Mouse (Mus musculus) ovary, postnatal 10 days (tissue): ENCODE results near the gene Chrnb1.
A peak's percentile ranks its signal among the peaks of the same experiment; 100 is the strongest.

Source experiments
- DNase-seq: peaks from one replicate; pipeline ENCODE4 v3.0.0; 2022; ENCODE audit warnings: low spot score

The Chrnb1 gene

DNA sequence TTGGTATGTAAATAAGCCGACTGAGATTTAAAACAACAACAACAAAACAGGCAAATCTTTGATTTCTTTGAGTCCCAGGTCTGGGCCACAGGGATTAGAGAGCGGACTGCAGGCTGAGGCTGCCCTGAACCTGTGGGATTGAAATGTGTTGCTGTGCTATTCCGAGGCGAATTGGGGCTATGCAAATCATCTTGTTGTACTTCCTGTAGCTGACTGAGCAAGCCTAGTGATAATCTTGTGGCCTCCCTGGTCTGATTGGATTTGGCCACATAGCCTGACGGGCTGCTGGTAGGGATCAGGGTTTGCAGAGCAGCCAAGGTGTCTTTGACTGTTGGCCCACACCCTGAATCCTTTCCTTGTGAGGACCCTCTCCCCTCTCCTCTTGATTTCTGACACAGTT, 20.8 kb downstream of the Chrnb1 start:
- no peak for DNase-seq

DNA sequence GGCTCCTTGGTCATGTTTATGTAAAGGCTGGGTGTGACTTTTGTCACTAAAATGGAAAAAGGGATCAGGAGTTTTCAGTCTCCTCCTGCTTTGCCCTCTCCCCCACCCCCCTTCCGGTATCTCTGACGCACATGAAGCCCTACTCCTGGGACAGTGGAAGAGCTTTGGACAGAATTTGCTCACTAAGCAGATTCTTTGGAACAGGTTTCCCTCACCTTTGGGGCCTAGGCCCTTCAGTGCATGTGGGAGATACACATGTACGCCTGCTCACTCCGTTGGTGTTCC, 28.2 kb downstream of the Chrnb1 start:
- DNase-seq: no peak

DNA sequence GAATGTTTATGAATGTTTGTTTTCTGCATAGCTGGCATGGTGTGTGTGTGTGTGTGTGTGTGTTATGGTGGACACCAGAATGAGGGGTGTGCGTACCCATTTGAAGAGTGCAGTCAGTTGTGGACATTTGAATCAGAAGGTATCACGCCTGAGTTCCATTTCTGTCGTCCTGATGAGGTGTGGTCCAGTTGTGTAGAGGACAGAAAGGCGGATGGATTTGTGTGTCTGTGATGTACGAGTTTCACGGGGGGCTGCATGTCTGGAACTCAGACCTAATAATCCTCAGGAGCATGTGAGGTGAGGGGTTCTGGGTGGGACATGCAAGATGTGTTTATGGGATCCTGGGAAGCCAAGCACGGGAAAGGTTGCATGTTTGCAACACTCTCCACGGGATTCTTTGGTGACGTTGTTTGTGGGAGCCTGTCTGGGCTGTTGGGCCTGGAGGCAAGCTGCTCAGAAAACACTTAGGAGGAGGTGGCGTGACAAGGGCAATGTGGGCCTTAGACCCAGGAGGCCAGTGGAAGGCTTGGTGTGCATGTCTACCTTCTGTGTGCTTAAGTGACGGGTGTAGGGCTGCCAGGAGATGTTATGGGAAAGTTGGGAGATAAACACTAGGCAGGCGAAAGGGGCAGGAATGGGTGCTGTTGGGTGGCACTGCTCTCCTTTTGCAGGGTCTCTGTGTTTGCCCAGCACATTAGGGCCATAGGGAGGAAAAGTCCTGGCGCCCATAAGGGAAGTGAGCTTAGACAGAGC, 28.7 kb downstream of the Chrnb1 start:
- DNase-seq: no peak

DNA sequence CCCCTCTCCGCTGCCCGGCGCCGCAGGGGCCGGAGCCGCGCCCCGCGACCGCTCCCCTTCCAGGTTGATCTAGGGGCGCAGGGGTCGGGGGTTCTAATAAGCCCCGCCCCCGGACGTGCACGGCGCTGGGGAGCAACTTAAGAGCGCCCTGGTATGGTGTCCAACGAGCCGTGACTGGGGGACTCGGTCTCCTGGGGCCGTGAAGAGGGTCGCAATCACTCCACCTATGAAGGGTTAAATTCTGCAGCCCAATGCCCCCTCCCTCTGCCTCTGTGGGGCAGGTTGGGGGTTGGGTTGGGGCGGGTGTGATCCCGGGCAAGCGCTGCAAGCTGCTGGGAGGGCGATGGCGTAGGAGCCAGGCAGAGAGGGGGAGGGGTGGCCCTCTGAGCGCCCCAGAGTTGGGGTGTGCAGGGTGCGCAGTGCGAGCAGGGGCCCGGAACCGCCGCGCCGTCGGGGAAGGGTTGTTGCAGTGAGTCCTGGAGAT, 29.6 kb downstream of the Chrnb1 start:
- peak; percentile 53 for DNase-seq

DNA sequence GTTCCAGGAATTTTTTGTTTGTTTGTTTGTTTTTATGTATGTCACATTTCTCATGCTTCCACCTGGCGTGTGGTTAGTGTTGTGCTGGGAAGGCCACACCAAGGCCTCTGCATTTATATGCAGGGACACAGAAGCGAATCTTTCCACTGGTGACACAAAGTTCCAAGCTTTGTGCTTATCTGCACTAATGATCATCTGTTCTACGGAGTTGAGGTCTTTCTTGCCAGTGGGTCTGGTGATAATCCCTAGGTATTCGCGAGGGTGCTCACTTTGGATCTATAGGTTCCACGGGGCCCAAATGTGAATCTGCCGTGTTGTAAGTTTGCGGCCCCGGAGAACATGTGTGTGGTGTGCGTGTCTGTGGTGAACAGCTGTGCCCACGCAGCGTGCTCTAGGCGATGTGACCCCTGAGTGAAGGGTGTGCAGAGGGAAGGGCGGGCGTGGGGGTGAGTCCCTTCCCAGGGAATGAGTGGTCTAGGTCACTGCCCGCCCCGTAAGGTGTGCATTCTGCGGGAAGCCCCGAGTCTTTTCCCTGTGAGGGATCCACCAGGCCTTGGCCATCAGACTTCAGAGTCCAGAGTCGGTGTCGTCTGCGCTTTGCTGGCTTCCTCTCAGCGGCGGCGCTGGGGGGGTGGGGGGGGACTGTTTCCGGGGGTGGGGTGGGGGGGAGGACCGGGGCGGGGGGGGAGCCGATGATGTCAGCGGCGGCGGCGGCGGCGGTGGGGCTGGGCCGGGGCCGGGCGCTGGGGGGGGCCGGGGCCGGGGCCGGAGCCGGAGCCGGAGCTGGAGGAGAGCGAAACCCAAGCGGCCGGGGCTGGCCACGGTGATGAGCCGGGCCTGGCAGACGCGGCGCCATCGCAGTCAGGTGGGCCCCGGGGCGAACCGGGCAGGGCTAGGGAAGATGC, 30.3 kb downstream of the Chrnb1 start, which contains the start of gene Zbtb4:
Gene Zbtb4 (plus strand): TSS at position 692 of the 905 bp plus-strand sequence.
- no peak for DNase-seq

DNA sequence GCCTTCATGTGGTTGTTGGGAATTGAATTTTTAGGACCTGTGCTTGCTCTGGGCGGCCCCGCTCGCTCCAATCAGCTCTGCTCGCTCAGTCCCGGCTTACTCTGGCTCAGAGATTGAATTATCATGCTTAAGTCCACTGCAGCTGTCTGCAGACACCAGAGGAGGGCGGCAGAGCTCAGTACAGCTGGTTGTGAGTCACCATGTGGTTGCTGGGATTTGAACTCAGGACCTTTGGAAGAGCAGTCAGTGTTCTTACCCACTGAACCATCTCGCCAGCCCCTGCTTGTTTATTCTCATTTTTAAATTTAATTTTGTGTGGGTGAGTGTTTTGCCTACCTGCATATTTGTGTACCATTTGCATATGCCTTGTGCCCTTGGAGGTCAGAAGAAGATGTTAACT, 32.2 kb downstream of the Chrnb1 start:
- DNase-seq: no peak

DNA sequence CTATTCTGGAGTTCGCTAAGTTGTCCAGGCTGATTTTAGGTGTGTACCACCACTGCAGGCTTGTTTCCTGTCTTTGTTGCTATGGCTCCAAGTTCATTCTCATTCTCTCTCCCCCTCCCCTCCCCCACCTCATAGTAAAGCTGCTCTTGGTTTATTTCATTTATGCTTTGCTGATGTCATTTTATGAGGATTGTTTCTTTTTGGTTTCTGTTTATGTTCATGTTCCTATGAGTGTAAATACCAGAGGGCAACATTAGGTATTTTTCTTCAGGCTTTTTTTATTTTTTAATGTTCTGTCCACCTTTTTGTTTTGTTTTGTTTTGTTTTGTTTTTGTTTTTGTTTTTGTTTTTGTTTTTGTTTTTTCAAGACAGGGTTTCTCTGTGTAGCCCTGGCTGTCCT, 33.9 kb downstream of the Chrnb1 start, which contains the start of gene Slc35g3:
Gene Slc35g3 (minus strand): TSS at position 101 of the 400 bp plus-strand sequence.
- DNase-seq: no peak

DNA sequence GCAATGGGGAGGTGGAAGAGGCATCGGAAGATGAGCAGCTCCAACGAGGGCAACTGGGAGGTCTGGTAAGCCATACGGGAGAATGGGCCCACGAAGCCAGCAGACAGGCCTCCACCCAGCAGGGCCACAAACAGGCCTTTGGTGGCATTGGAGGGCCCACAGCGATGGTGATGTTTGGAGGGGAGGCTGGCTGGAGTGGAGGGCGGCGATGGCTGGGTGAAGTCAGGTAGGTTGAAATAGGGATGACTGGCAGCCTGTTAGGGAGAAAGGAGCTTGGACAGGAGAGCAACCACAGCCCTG, 34.9 kb downstream of the Chrnb1 start:
- no peak for DNase-seq

DNA sequence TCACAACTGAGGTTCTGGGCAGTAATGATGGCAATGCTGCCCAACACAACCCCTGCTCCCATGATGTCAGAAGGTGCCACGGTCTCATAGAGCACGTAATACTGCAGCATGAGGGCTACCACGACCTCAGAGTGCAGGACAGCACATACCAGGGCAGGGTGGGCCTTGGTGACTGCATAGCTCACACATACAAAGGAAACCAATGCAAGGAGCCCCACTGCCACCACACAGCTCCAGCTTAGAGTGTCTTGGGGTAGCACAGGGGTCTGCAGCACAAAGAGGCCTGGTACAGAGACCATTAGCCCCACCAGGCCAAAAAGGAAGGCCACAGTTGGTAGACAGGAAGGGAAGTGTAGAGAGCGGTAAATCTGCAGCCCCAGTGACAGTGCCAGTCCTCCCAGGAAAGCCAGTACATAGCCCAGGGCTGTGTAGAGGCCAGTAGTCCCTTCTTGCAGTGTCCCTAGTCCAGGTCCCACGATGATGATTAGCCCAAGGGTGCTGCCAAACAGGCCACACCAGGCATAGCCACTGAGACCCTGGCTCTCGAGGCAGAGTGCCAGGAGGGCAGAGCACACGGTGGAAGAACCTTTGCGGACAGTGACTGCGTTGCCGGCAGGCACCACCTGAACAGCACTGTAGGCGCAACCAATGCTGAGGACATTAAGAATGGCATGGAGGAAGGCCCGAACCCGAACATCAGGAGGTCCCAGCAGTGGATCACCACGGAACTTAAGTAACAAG, 35.4 kb downstream of the Chrnb1 start:
- no peak for DNase-seq

DNA sequence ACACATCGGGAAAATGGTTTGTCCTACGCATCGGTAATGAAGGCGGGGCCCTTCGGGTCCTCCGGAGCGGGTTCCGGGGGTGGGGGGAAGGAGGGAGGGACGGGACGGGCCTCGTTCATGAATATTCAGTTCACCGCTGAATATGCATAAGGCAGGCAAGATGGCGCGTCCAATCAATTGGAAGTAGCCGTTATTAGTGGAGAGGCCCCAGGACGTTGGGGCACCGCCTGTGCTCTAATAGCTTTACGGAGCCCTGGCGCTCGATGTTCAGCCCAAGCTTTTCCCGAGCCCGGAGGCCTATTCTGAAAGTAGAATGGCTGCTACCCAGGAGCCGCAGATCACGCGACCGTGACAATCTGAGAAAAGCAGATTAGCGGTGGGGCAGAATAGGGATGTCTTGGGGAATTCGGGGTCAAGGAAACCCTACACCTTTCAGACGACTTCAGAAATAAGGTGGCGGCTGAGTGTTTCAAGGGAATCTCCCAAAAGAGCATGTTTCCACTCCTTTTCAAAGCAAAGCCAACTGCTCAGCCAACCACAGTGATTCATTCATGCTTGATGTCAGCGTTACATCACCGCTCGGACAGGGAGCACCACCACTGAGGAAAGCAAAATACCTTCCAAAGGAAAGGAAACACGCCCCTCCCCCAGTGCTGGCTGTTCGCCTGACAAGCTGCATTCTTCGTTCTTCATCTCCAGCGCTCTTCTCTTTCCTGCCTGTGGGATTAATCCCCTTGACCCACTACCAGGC, 36.6 kb downstream of the Chrnb1 start:
- DNase-seq: no peak

DNA sequence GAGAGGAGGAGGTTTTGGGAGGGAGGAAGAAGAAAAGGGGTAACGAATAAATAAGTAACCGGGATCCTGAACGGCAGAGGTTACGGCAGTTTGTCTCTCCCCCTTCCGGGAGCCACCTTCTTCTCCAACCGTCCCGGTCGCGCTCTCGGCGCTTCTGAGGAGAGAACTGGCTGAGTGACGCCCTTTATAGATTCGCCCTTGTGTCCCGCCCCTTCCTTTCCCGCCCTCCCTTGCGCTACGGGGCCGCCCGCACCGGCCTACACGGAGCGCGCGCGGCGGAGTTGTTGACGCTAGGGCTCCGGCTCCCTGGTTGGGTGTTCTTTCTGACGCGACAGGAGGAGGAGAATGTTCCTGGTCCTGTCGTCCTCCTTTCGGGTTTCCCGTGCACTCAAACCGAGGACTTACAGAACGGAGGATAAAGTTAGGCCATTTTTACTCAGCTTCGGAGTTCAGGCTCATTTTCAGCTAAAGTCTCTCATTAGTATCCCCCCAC, 37.2 kb downstream of the Chrnb1 start, which contains the start of gene Polr2a:
Gene Polr2a (minus strand): TSS at position 160 of the 493 bp plus-strand sequence.
- peak; percentile 99 for DNase-seq

DNA sequence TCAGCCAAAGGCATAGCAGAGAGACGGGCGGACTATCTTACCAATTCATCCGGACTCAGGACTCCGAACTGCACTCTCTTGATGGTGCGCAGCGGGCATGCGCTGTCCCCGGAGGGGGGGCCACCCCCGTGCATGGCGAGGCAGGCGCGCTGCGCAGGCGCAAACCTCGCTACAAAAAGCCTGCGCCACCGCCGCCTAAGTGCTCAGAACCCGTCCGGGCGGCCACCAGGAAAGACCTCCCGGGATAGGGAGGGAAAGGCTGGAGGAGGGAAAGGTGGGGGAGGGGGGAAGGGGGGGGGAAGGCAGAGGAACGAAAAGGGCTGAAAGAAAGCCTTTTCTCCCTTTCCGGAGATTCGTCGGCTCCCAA, 37.7 kb downstream of the Chrnb1 start:
- peak; percentile 98 for DNase-seq

DNA sequence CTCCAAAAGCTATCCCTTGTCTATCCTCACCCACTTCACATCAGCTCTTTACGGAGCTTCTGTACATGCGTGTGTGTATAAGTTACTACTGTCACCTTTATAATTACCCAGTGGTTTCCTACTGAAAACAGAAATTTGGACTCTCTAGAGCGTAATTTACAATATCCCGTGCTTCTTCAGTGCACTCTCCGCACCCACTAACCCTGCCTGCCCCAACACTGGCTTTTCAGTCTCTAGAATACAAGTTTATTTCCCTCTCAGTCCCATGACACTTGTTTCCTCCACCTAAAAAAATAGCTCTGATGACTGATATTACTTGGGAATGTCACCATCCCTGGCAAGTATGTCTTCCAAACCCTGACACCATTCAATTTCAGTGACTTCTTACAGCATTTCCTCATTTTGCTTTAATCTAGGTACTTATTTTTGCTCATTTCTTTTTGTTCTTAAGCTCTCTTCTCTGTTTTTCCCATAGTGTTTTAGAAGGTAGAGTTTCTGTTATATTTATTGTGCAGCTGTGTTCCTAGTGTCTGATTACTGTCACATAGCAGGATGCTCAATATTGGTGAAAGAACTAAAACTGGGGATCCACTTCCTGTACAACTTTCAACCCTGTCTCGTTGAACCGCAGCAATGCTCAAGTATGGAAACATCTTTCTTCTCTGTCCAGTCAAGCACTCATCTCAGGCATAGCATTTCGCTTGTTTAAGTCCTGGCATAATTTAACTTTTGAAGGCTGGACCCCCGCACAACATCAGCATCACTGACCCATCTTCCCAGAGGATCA, 38.2 kb downstream of the Chrnb1 start:
- no peak for DNase-seq

DNA sequence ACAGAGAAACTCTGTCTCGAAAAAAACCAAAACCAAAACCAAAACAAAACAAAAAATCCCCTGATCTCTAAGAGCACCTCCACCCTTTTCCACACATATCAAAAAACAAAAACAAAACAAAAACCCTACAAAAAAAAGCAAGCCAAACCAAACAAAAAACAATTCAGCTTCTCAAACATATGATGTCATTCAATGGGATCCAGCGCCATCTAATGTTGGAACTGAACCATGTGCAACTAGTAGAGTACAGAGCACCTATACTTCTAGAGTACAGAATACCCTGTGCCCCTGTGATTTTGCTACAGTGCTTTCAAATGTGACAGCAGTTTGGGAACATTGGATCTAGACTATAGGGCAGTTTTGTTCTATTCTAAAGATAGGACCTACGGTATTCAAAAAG, 41.0 kb downstream of the Chrnb1 start:
- no peak for DNase-seq

DNA sequence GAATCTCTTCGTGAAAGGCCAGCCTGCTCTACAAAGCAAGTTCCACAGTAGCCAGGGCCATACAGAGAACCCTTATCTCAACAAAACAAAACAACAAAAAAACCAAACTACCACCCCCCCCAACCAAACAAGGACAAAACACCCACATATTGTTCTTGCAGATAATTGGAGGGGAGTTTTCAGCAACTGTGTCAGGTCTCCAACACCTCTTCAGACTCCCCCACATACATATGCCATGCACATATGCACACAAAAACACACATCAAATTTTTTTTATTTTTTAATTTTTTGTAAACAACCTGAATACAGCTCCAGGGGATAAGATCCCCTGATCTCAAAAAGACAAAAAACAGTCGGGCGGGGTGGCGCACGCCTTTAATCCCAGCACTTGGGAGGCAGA, 41.5 kb downstream of the Chrnb1 start:
- no peak for DNase-seq

DNA sequence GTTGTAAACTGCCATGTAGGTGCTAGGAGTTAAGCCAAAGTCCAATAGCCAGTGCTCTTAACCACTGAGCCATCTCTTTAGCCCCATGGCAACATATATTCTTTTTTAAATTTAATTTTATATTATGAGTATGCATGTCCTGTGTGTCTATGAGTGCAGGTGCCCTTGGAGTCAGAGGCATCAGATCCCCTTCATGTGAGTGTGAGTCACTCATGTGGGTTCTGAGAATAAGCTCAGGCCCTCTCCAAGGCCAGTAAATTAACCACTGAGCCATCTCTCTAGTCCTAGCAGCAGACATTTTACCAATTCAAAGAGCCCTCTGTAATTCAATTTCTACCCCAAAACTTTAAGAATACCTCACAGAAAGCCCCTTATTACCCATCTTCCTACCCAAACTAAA, 43.1 kb downstream of the Chrnb1 start:
- DNase-seq: no peak

DNA sequence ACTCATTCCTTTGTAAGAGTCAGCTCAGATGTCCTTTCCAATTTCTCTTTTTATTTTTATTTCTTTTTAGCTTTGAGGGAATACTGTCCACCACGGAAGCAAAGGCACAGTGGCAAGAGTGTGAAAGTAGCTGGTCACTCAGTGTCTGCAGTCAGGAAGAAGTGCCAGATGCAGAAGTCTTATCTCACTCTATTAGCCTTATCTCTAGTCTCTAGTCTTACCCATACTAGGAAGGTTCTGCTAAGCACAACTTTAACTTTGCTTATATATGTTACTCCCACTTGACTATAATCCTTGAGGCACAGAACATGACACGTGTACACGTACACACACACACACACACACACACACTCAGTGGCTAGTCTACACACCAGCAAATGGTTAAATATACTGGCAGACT, 44.1 kb downstream of the Chrnb1 start:
- no peak for DNase-seq
